Mouse (Mus musculus): ENCODE data around the gene Cyth4. TPM values are rescaled to one million over a fixed set of nuclear protein-coding genes. Genes with fewer than 3 reads are reported as not detected.
A peak's percentile ranks its signal among the peaks of the same experiment; 100 is the strongest.

Cyth4 gene
- polyA plus RNA-seq, 1 experiment = 1.4 TPM

DNA sequence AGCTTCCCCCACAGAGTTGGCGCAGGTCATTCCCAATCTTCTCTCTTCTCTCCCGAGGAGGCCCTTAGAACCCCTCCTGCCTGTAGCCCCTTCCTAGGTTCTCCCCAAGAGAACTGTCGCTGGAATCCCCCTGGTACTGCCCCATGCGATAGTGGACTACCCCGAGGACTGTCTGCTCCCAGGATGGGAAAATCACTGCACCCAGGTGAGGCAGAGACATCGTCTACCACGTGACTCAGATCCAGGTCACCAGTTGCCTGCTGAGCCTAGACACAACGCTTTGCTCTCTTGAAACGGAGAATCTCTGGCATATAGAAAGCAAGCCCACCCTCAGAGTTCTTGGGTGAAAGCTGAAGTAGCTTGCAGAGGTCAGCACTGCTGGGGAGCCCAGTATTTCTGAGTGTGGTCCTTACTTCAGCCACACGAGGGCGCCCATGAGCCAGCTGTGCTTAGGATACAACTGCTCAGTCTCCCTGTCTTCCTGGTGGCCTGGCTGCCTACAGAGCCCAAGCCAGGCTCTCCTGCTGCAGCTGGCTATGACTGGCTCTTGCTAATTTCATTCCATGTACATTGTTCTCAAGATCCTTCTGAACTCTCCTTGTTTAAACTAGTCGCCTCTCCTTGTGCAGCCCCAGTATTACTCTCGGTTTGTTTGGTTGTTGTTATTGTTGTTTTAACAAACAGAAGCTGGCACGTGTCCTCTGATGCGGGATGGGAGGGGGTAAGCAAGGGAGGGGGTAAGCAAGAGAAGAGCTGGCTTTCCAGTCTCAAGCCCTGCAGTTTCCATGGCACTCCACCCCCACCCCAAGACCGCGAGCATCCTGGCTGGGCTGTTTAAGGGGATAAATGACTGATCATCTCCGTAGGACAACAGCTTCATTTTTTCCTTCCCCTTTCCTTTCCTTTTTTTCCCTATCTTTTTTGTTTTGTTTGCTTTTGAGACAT lies 9.5 kb upstream of the Cyth4 start:
- H3K27me3 ChIP-seq (ENCODE audit: control insufficient read depth, insufficient read depth, low read length) = no peaks in the 10 kb centered on the region
- no peaks in the 10 kb centered on the region for H3K36me3 ChIP-seq (ENCODE audit: control insufficient read depth, insufficient read depth, low read length)
- H3K4me3 ChIP-seq (ENCODE audit: control insufficient read depth, low read depth, low read length) = no peak overlapping the region
- peaks cover 15% of the 10 kb centered on the region for H3K4me1 ChIP-seq (ENCODE audit: control insufficient read depth, insufficient read depth, low read length)
- peak; percentile 94 for TF ChIP-seq CTCF (IDR thresholded peaks at IDR 0.05; ENCODE audit: control insufficient read depth, insufficient read depth, insufficient replicate concordance, low read depth, low read length)
- no peak for TF ChIP-seq POLR2A (IDR thresholded peaks at IDR 0.05; ENCODE audit: control insufficient read depth, low read depth, low read length)
- H3K27ac ChIP-seq (ENCODE audit: control insufficient read depth, insufficient read depth, low read depth, low read length) = no peak overlapping the region

GRCm38 (mm10) chr15:78588049-78588448 lies 8.8 kb upstream of the Cyth4 start:
- H3K36me3 ChIP-seq (ENCODE audit: control insufficient read depth, insufficient read depth, low read length) = no peaks in the 10 kb centered on the region
- no peak overlapping the region for H3K27ac ChIP-seq (ENCODE audit: control insufficient read depth, insufficient read depth, low read depth, low read length)
- TF ChIP-seq CTCF (IDR thresholded peaks at IDR 0.05; ENCODE audit: control insufficient read depth, insufficient read depth, insufficient replicate concordance, low read depth, low read length) (no peak), POLR2A (IDR thresholded peaks at IDR 0.05; ENCODE audit: control insufficient read depth, low read depth, low read length) (no peak)
- peaks cover 15% of the 10 kb centered on the region for H3K4me1 ChIP-seq (ENCODE audit: control insufficient read depth, insufficient read depth, low read length)
- no peaks in the 10 kb centered on the region for H3K27me3 ChIP-seq (ENCODE audit: control insufficient read depth, insufficient read depth, low read length)
- H3K4me3 ChIP-seq (ENCODE audit: control insufficient read depth, low read depth, low read length) = no peak overlapping the region

- TF ChIP-seq POLR2A (IDR thresholded peaks at IDR 0.05; ENCODE audit: control insufficient read depth, low read depth, low read length) (no peak), CTCF (IDR thresholded peaks at IDR 0.05; ENCODE audit: control insufficient read depth, insufficient read depth, insufficient replicate concordance, low read depth, low read length) (no peak)
- H3K4me1 ChIP-seq (ENCODE audit: control insufficient read depth, insufficient read depth, low read length) = peaks cover 15% of the 10 kb centered on the region
- H3K36me3 ChIP-seq (ENCODE audit: control insufficient read depth, insufficient read depth, low read length) = no peaks in the 10 kb centered on the region
- no peaks in the 10 kb centered on the region for H3K27me3 ChIP-seq (ENCODE audit: control insufficient read depth, insufficient read depth, low read length)
- H3K27ac ChIP-seq (ENCODE audit: control insufficient read depth, insufficient read depth, low read depth, low read length) = no peak overlapping the region
- H3K4me3 ChIP-seq (ENCODE audit: control insufficient read depth, low read depth, low read length) = no peak overlapping the region
Measured at GRCm38 (mm10) chr15:78588900-78589299, 7.9 kb upstream of the Cyth4 start.

- H3K4me1 ChIP-seq (ENCODE audit: control insufficient read depth, insufficient read depth, low read length) = peaks cover 15% of the 10 kb centered on the region
- no peaks in the 10 kb centered on the region for H3K27me3 ChIP-seq (ENCODE audit: control insufficient read depth, insufficient read depth, low read length)
- H3K4me3 ChIP-seq (ENCODE audit: control insufficient read depth, low read depth, low read length) = no peak overlapping the region
- H3K27ac ChIP-seq (ENCODE audit: control insufficient read depth, insufficient read depth, low read depth, low read length) = no peak overlapping the region
- TF ChIP-seq CTCF (IDR thresholded peaks at IDR 0.05; ENCODE audit: control insufficient read depth, insufficient read depth, insufficient replicate concordance, low read depth, low read length) (no peak), POLR2A (IDR thresholded peaks at IDR 0.05; ENCODE audit: control insufficient read depth, low read depth, low read length) (no peak)
- no peaks in the 10 kb centered on the region for H3K36me3 ChIP-seq (ENCODE audit: control insufficient read depth, insufficient read depth, low read length)
Measured at GRCm38 (mm10) chr15:78589936-78590335, 6.9 kb upstream of the Cyth4 start.

DNA sequence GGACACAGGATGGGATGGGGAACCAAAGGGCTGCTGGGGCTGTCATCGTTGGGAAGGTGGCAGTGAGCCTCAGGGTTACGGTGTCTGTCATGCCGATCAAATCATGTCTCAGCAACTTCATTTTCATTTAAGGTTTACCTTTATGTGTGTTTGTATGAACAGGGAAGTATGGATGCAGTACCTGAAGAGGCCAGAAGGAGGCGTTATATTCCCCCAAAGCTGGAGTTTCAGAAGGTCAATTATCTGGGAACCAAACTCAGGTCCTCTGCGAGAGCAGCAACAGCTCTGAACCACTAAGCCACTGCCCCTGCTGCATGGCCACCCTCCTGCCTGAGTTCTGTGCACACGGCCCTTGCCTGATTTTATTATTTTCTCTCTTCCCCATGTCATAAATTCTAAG lies 6.1 kb upstream of the Cyth4 start:
- Histone ChIP-seq H3K27me3 (ENCODE audit: control insufficient read depth, insufficient read depth, low read length) (no peaks in the 10 kb centered on the region), H3K4me1 (ENCODE audit: control insufficient read depth, insufficient read depth, low read length) (peaks cover 15% of the 10 kb centered on the region), H3K4me3 (ENCODE audit: control insufficient read depth, low read depth, low read length) (no peak overlapping the region), H3K36me3 (ENCODE audit: control insufficient read depth, insufficient read depth, low read length) (no peaks in the 10 kb centered on the region), H3K27ac (ENCODE audit: control insufficient read depth, insufficient read depth, low read depth, low read length) (no peak overlapping the region)
- TF ChIP-seq POLR2A (IDR thresholded peaks at IDR 0.05; ENCODE audit: control insufficient read depth, low read depth, low read length) (no peak), CTCF (IDR thresholded peaks at IDR 0.05; ENCODE audit: control insufficient read depth, insufficient read depth, insufficient replicate concordance, low read depth, low read length) (no peak)

- H3K36me3 ChIP-seq (ENCODE audit: control insufficient read depth, insufficient read depth, low read length) = no peaks in the 10 kb centered on the region
- H3K4me1 ChIP-seq (ENCODE audit: control insufficient read depth, insufficient read depth, low read length) = peaks cover 15% of the 10 kb centered on the region
- TF ChIP-seq CTCF (IDR thresholded peaks at IDR 0.05; ENCODE audit: control insufficient read depth, insufficient read depth, insufficient replicate concordance, low read depth, low read length) (no peak), POLR2A (IDR thresholded peaks at IDR 0.05; ENCODE audit: control insufficient read depth, low read depth, low read length) (no peak)
- H3K27ac ChIP-seq (ENCODE audit: control insufficient read depth, insufficient read depth, low read depth, low read length) = no peak overlapping the region
- H3K4me3 ChIP-seq (ENCODE audit: control insufficient read depth, low read depth, low read length) = no peak overlapping the region
- H3K27me3 ChIP-seq (ENCODE audit: control insufficient read depth, insufficient read depth, low read length) = no peaks in the 10 kb centered on the region
Measured at GRCm38 (mm10) chr15:78591680-78592451, 5.0 kb upstream of the Cyth4 start.

GRCm38 (mm10) chr15:78592452-78592968 lies 4.3 kb upstream of the Cyth4 start:
- Histone ChIP-seq H3K36me3 (ENCODE audit: control insufficient read depth, insufficient read depth, low read length) (no peaks in the 10 kb centered on the region), H3K4me3 (ENCODE audit: control insufficient read depth, low read depth, low read length) (no peak overlapping the region), H3K27me3 (ENCODE audit: control insufficient read depth, insufficient read depth, low read length) (no peaks in the 10 kb centered on the region), H3K27ac (ENCODE audit: control insufficient read depth, insufficient read depth, low read depth, low read length) (no peak overlapping the region), H3K4me1 (ENCODE audit: control insufficient read depth, insufficient read depth, low read length) (peaks cover 14% of the 10 kb centered on the region)
- TF ChIP-seq CTCF (IDR thresholded peaks at IDR 0.05; ENCODE audit: control insufficient read depth, insufficient read depth, insufficient replicate concordance, low read depth, low read length) (no peak), POLR2A (IDR thresholded peaks at IDR 0.05; ENCODE audit: control insufficient read depth, low read depth, low read length) (no peak)
